Mouse (Mus musculus): ENCODE measurements around the gene Cdh13.

DNA sequence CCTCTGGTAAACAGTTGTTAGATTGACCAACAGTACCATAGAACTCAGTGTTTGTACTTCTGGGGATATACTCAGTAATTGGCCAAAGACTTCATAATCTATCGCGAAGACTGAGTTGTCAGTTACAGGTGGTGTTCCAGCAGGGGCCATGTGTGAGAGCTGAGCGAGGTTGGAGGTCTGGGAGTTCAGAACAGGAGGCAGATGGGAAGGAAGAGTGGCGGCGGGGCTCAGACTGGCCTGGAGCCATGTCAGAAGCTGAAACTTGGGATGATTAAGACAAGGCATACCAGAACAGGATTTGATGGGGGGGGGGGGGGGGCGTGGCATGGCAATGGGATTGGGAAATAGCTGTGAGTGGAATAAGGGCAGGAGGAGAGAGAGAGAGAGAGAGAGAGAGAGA, 232.1 kb downstream of the Cdh13 start:
- TF ChIP-seq CTCF (IDR thresholded peaks at IDR 0.05; ENCODE audit: borderline replicate concordance, insufficient read depth, low read depth, low read length) (no peak), POLR2A (IDR thresholded peaks at IDR 0.05; ENCODE audit: borderline replicate concordance, insufficient read depth, low read length) (no peak)
